Comparison of ENCODE assay signal across 9 mouse cellular contexts in the genomic region with DNA sequence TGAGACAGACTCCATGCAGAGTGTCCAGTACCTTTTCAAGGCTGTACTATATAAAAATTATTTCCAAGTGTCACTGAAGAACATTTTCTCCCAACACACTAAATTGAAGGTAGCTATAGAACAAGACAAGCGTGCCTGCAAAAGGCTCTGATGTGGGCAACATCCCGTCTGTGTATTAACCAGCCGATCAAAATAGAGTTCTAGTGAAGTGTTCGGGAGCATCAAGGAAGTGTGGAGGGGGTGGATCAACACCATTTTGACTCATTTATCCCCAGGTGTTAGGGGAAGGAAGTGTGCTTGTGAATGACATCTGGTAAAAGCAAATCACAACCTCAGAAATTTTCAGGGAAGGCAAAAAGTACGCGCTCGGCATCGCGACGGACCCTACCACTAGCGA. TPM values are rescaled to one million over a fixed set of nuclear protein-coding genes. Genes with fewer than 3 reads are reported as not detected.
DNase-seq lines count a peak whose midpoint lies in the region; ATAC-seq and TF ChIP-seq lines count a peak whose summit lies in the region.
"Had no signal": no experiment of that assay in that cellular context is flagged by ENCODE, and none has a peak within 500 bp of the region (broad histone marks: within the 10 kb centered on the region; RNA-seq: fewer than 3 reads in every experiment).

No protein-coding gene starts in this region.

- peak overlapping the region; percentile 54 for H3K4me2 ChIP-seq in liver, embryonic 12.5 days
- no peak overlapping the region for H3K4me2 ChIP-seq in liver, postnatal 0 days (ENCODE audit: low read depth, low read length)
- peak overlapping the region; percentile 99 for H3K4me2 ChIP-seq in hindbrain, postnatal 0 days (ENCODE audit: low read depth, low read length)
- H3K4me2 ChIP-seq in neural tube, embryonic 12.5 days (replicated peaks) = peak overlapping the region; percentile 98

- no peak overlapping the region for H3K9ac ChIP-seq in liver, embryonic 12.5 days
- no peak overlapping the region for H3K9ac ChIP-seq in liver, postnatal 0 days (replicated peaks)
- H3K9ac ChIP-seq in hindbrain, postnatal 0 days (replicated peaks; ENCODE audit: low read length) = peak overlapping the region; percentile 60
- H3K9ac ChIP-seq in neural tube, embryonic 12.5 days = peak overlapping the region; percentile 42; the same call in 1 of the 2 replicates

- 11% methylated on average over 11 of the region's 11 CpGs for WGBS in liver, embryonic 12.5 days (ENCODE audit: insufficient replicate concordance)
- 10% methylated on average over 11 of the region's 11 CpGs for WGBS in liver, postnatal 0 days (ENCODE audit: insufficient replicate concordance)
- 9% methylated on average over 11 of the region's 11 CpGs for WGBS in forebrain, embryonic 10.5 days
- 5% methylated on average over 11 of the region's 11 CpGs for WGBS in hindbrain, postnatal 0 days
- 9% methylated on average over 11 of the region's 11 CpGs for WGBS in neural tube, embryonic 12.5 days

- TF ChIP-seq CTCF in liver, postnatal 0 days (IDR thresholded peaks at IDR 0.05; ENCODE audit: low read depth) = no peak
- TF ChIP-seq CTCF in hindbrain, postnatal 0 days (IDR thresholded peaks at IDR 0.05; ENCODE audit: low read depth) = no peak

- no peak for ATAC-seq in liver, embryonic 12.5 days
- no peak for ATAC-seq in liver, postnatal 0 days
- peak; percentile 3; the same call in 1 of the 2 replicates for ATAC-seq in hindbrain, postnatal 0 days
- 0 out of 2 replicates have a peak, but pooled peaks have one; percentile 18 for ATAC-seq in neural tube, embryonic 12.5 days (ENCODE audit: low FRiP score, low read depth)
- ATAC-seq in activated CD4-positive, CD25-positive, alpha-beta regulatory T cell, adult 4 months = no peak

- no peaks in the 10 kb centered on the region for H3K4me1 ChIP-seq in liver, embryonic 12.5 days
- no peaks in the 10 kb centered on the region for H3K4me1 ChIP-seq in liver, postnatal 0 days (ENCODE audit: insufficient read depth)
- peaks cover 3% of the 10 kb centered on the region; the same call in 1 of the 2 replicates for H3K4me1 ChIP-seq in forebrain, embryonic 10.5 days
- H3K4me1 ChIP-seq in hindbrain, postnatal 0 days (ENCODE audit: insufficient read depth, low read length) = no peaks in the 10 kb centered on the region
- H3K4me1 ChIP-seq in neural tube, embryonic 12.5 days = peaks cover 4% of the 10 kb centered on the region; the same call in 1 of the 2 replicates
- H3K4me1 ChIP-seq: megakaryocyte, embryonic 14.5 days had no signal

- TF ChIP-seq EP300 in liver, postnatal 0 days (IDR thresholded peaks at IDR 0.05; ENCODE audit: low read depth) = no peak

- H3K36me3 ChIP-seq in liver, embryonic 12.5 days = no peaks in the 10 kb centered on the region
- no peaks in the 10 kb centered on the region for H3K36me3 ChIP-seq in liver, postnatal 0 days (replicated peaks; ENCODE audit: insufficient read depth, low read length)
- H3K36me3 ChIP-seq in forebrain, embryonic 10.5 days (replicated peaks) = no peaks in the 10 kb centered on the region
- no peaks in the 10 kb centered on the region for H3K36me3 ChIP-seq in hindbrain, postnatal 0 days (ENCODE audit: insufficient read depth, low read length)
- no peaks in the 10 kb centered on the region for H3K36me3 ChIP-seq in neural tube, embryonic 12.5 days

- no peaks in the 10 kb centered on the region for H3K9me3 ChIP-seq in liver, embryonic 12.5 days (replicated peaks)
- no peaks in the 10 kb centered on the region for H3K9me3 ChIP-seq in liver, postnatal 0 days (ENCODE audit: low read length)
- H3K9me3 ChIP-seq in forebrain, embryonic 10.5 days = no peaks in the 10 kb centered on the region
- H3K9me3 ChIP-seq in hindbrain, postnatal 0 days (ENCODE audit: low read length) = no peaks in the 10 kb centered on the region
- H3K9me3 ChIP-seq in neural tube, embryonic 12.5 days = no peaks in the 10 kb centered on the region

- peak overlapping the region; percentile 35; the same call in 1 of the 2 replicates for H3K4me3 ChIP-seq in liver, embryonic 12.5 days
- H3K4me3 ChIP-seq in liver, postnatal 0 days (ENCODE audit: low read depth, low read length) = no peak overlapping the region
- peak overlapping the region; percentile 68 for H3K4me3 ChIP-seq in forebrain, embryonic 10.5 days
- H3K4me3 ChIP-seq in hindbrain, postnatal 0 days (ENCODE audit: low read length) = peak overlapping the region; percentile 75
- H3K4me3 ChIP-seq in neural tube, embryonic 12.5 days = peak overlapping the region; percentile 52
- H3K4me3 ChIP-seq: megakaryocyte, embryonic 14.5 days had no signal

- H3K27ac ChIP-seq in liver, embryonic 12.5 days = no peak overlapping the region
- no peak overlapping the region for H3K27ac ChIP-seq in liver, postnatal 0 days (ENCODE audit: low read depth)
- H3K27ac ChIP-seq in forebrain, embryonic 10.5 days = no peak overlapping the region
- no peak overlapping the region for H3K27ac ChIP-seq in hindbrain, postnatal 0 days
- H3K27ac ChIP-seq in neural tube, embryonic 12.5 days = no peak overlapping the region

- peaks cover 32% of the 10 kb centered on the region for H3K27me3 ChIP-seq in liver, embryonic 12.5 days (replicated peaks)
- peaks cover 10% of the 10 kb centered on the region; the same call in 1 of the 2 replicates for H3K27me3 ChIP-seq in liver, postnatal 0 days (ENCODE audit: insufficient read depth, low read length)
- peaks cover 39% of the 10 kb centered on the region for H3K27me3 ChIP-seq in forebrain, embryonic 10.5 days (ENCODE audit: poor library complexity, severe bottlenecking)
- no peaks in the 10 kb centered on the region for H3K27me3 ChIP-seq in hindbrain, postnatal 0 days (ENCODE audit: insufficient read depth, low read length)
- peaks cover 12% of the 10 kb centered on the region; the same call in 1 of the 2 replicates for H3K27me3 ChIP-seq in neural tube, embryonic 12.5 days (replicated peaks)

- no peak for DNase-seq in liver, postnatal 0 days
- no peak for DNase-seq in forebrain, embryonic 10.5 days (ENCODE audit: extremely low spot score, low spot score)
- DNase-seq in hindbrain, postnatal 0 days (ENCODE audit: low spot score) = peak; percentile 3
- no peak for DNase-seq in adrenal gland, postnatal 36 days
- no peak for DNase-seq in spleen, adult 12 weeks (ENCODE audit: low spot score)

RNA-seq across cellular contexts. Expression of gene Kcnip4, which starts 0.7 kb away (rescaled TPM):
- 0.22 and 0.25 TPM in 2 replicates for polyA plus RNA-seq in liver, embryonic 12.5 days (2016; fragmentation: Nextera tagmentation; extraction: Ambion mirVana)
- 0.05 and 0.09 TPM in 2 replicates for polyA plus RNA-seq in liver, postnatal 0 days (2015; fragmentation: Nextera tagmentation; extraction: Ambion mirVana)
- polyA plus RNA-seq in forebrain, embryonic 10.5 days (2016; fragmentation: Nextera tagmentation; extraction: Ambion mirVana) = 0.49 and 1.0 TPM in 2 replicates
- total RNA-seq in hindbrain, postnatal 0 days (2014; rRNA removed) = 12.3 and 14.7 TPM in 2 replicates
- 24.4 and 24.6 TPM in 2 replicates for polyA plus RNA-seq in hindbrain, postnatal 0 days (2015; fragmentation: Nextera tagmentation; extraction: Ambion mirVana)
- polyA plus RNA-seq in neural tube, embryonic 12.5 days (2016; fragmentation: Nextera tagmentation; extraction: Ambion mirVana) = 3.8 and 4.0 TPM in 2 replicates
- 1 to 10 TPM; 2.1 to 2.2 TPM for total RNA-seq in adrenal gland, postnatal 36 days (2021)
- under 1 TPM; 0.16 to 0.22 TPM for polyA plus RNA-seq in activated CD4-positive, CD25-positive, alpha-beta regulatory T cell, adult 4 months (2017; shearing (Covaris generic))

Comparison
In these comparisons a context has a peak if more than half of its experiments do, and no peak if none do; other contexts are left out.
1. ATAC-seq: peak in hindbrain, postnatal 0 days (single experiment) and neural tube, embryonic 12.5 days (single experiment); none in liver, embryonic 12.5 days (single experiment), liver, postnatal 0 days (single experiment) and activated CD4-positive, CD25-positive, alpha-beta regulatory T cell, adult 4 months (single experiment).
2. H3K9ac ChIP-seq: peak in hindbrain, postnatal 0 days (single experiment) and neural tube, embryonic 12.5 days (single experiment); none in liver, embryonic 12.5 days (single experiment) and liver, postnatal 0 days (single experiment).